Mouse (Mus musculus): ENCODE measurements around the gene Selenov. TPM values are rescaled to one million over a fixed set of nuclear protein-coding genes. Genes with fewer than 3 reads are reported as not detected.
"Not testable (repeated sequence)": the region's sequence is repeated elsewhere in the genome, so short reads cannot be mapped to it uniquely, and the experiment has no call there.

The Selenov gene
- total RNA-seq, 2 experiments from 2014 or later = not detected

DNA sequence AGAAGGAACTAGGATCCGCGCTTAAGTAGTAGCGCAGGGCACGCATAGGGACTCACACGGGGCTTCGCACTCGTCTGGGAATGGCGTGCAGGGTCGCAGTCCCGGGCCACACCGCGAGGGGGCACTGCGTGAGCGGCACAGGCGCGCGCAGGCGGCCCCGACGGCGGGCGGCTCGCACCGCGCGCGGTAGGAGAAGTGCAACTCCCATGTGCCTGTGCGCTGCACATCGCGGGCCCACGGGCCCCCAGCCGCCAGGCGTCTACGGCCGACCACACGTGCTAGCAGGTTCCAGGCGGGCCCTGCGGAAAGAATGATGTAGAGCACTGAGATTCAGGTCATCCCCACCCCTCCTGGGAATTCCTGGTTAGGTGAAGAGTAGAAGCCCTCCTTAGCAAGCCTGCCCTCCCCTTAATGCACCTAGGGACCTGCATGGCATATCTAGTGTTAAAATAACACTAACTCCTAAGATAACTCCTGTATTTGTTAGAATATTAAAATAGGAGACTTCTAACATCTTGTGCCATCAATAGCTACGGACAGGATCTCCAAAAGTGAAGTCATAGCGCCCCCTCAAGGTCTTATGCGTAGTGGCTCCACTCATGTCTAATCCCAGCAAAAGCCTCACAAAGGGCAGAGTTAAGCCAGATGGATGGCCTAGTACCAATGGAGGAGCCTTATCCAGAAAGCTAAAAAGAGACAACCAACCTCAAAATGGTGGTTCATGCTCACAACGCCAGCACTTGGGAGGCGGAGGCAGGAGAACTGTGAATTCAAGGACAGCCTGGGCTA lies 8.0 kb upstream of the Selenov start:
- DNase-seq (ENCODE audit: low spot score) = no peak
- intact Hi-C loops (cut with DNase I) = loop anchor here (2.0 to 10.0 kb wide), 3 partner anchors 87 to 244 kb away; partner anchors contain the start of gene Psmc4

DNA sequence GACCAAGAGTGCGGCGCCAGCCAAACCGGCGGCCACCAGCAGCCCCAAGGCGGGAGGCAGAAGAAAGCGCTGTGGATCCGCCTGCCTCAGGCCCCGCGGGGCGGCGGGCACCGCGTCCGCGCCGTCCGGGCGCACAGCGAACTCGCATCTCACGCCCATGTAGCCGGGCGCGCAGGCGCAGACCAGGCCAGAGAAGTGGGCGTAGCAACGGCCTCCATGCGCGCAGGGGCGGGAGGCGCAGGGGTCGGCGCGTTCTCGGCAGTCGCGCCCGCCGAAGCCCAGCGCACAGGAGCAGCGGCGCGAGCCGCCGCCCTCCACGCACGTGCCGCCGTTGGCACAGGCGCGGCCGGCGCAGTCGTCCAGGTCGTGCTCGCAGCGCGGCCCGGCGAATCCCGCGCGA lies 3.5 kb upstream of the Selenov start:
- no peak for DNase-seq (ENCODE audit: low spot score)
- intact Hi-C loops (cut with DNase I) = loop anchor here (10.0 kb wide), 1 partner anchor 240 kb away; the partner anchor contains the start of gene Psmc4

DNA sequence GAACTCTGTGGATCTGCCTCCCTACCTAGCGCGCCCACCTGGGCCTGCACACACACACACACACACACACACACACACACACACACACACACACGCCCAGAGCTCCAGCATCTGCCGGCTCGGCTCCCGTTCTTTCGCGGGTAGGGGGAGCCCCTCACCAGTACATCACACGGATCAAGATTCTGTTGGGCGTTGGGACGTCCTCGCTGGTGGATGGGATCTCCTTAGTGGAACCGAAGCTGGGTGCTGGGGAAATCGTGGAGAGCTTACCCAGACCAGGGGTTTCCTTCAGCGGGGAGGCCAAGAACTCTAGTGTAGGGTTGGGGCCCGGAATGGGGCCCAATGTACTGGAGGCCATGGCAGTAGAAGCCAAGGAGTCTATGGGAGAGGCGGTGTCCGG lies 821 bp downstream of the Selenov start:
- no peak for DNase-seq (ENCODE audit: low spot score)
- intact Hi-C loops (cut with DNase I) = loop anchor here (10.0 kb wide), 1 partner anchor 235 kb away; the partner anchor contains the start of gene Psmc4

DNA sequence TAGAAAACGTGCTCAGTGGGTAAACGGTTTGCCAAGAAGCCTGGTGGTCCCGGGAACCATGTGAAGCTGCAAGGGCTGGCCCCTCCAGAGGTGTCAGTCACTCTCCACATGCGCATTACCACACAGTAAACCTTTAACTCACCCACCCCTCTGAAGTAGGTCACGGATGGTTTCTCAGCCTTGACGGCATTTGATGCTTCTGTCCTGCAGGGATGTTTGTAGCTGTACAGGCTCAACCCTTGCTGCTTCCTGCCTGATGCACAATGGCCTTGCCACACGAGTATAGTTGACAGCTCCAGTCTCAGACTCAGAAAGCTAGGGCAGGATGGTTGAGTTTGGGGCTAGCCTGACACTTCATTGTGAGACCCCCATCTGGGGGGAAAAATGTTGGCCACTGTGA lies 10.4 kb downstream of the Selenov start:
- intact Hi-C loops (cut with DNase I) = no loop called here
- DNase-seq (ENCODE audit: low spot score) = no peak

DNA sequence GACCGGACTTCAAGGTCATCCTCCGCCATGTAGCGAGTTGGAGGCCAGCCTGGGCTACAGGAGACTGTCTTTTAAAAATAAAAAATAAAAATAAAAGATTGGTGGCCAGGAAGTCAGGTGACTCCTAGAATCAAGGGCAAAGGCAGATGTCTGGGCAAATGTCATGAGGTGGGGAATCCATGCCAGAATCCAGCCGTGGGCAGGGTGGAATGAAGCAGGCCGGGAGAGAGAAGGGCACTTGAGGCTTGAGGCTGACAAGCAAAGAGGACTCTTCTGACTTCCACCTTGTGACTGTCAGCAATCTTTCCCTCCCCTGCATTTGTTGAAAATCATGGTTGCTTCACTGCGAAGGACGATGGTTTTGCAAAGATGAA lies 12.7 kb downstream of the Selenov start:
- intact Hi-C loops (cut with DNase I) = loop anchor here (2.0 to 5.0 kb wide), 3 partner anchors 25 to 96 kb away; partner anchors contain the start of gene Dll3
- no peak for DNase-seq (ENCODE audit: low spot score)

DNA sequence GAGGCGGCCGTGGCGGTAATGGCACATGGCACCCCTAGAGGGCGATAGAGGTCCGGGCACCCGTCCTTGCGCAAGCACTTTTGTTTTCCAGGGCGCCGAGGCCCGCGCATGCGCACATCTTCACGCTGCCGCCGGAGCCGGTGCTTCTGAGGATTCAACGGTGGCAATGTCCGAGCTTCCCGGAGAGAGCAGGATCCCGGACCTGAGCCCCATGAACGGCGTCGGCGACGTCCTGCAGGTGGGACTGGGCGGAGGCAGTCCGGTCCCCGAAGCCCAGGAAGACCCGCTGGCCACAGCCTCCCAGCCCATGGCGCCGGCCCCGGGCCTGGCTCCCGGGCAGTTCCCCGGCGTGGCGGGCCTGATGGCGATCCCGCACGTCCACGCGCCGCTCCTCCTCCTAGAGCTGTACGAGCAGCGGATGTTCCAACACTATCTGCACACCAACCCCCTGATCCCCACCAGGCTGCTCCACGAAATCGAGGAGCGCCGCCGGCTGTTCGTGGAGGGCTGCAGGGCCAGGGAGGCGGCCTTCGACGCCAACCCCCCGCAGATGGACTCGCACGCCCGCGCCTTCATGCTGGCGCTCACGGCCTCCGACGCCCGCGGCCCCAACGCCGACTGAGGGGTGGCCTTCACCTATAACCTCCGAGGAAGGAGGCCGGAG lies 13.2 kb downstream of the Selenov start, which contains the start of gene Eid2b:
Eid2b (plus strand) TSS at position 125 of the 664 bp plus-strand sequence.
- peak; percentile 87 for DNase-seq (ENCODE audit: low spot score)
- intact Hi-C loops (cut with DNase I) = loop anchor here (2.0 to 5.0 kb wide), 3 partner anchors 25 to 95 kb away; partner anchors contain the start of gene Dll3

DNA sequence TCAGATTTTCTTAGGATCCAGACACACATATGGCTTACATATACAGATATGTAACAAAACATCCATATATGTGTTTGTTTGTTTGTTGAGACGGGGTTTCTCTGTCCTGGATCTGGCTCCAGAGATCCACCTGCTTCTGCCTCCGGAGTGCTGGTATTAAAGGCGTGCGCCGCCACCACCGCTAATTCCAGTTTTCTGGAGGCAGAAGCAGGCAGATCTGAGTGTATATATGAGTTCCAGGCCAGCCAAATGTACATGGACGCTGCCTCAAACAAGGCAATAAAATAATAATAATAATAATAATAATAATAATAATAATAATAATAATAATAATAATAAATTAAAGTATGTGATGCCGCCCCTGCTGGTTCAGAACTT lies 13.8 kb downstream of the Selenov start:
- DNase-seq (ENCODE audit: low spot score) = no peak
- intact Hi-C loops (cut with DNase I) = loop anchor here (5.0 kb wide), 2 partner anchors 70 to 95 kb away; no protein-coding TSS in a partner anchor

DNA sequence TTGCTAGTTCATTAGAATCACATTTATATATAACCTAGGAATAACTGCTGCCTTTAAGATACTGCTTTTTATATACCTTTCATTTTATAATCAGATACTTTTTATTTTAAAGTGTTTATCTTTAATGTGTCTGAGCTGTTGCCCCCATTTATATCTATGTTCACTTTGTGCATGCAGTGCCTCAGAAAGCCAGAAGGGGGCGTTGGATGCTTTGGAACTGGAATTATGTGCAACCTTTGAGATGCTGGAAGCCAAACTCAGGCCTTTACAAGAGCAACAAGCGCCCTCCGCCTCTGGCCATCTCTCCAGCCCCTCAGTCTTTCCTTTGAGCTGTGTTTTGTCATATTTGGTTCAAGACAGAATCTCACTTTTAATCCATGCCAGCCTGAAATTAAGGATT lies 19.2 kb downstream of the Selenov start:
- intact Hi-C loops (cut with DNase I) = no loop called here
- no peak for DNase-seq (ENCODE audit: low spot score)

DNA sequence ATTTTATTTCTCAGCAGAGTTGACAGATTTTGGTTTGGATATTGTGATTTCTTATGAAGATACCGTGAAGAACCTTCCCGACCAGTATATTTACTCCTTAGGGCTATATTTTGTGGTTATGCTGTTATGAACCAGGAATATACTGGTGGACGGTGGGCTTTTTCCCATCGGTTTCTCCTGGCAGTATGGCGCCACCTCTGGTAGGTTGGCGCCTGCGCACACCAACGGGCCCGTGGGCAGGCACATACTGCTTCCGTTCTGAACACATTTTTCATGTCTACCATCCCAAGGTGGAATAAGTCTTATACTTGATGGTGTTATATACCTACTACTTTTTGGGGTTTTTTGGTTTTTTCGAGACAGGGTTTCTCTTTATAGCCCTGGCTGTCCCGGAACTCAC lies 21.6 kb downstream of the Selenov start:
- intact Hi-C loops (cut with DNase I) = no loop called here
- DNase-seq (ENCODE audit: low spot score) = no peak

DNA sequence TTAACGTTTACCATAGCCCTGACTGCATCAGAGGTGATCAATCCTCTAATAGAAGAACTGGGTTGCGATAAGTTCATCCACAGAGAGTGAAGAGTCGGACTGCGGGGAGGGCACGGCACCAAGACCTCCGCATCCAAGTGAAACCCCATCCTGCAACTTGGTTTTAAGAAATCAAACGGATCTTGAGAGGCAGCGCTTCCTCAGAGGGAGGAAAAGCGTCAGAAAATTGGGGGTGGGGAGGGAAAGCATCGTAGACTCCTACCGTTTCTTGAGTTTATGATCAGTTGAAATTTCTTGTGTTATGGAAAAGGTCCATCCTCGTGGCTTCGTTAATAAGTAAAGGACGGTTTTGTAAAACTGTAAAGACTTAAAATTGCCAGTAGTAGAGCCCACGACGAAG lies 22.4 kb downstream of the Selenov start:
- intact Hi-C loops (cut with DNase I) = no loop called here
- DNase-seq (ENCODE audit: low spot score) = no peak

DNA sequence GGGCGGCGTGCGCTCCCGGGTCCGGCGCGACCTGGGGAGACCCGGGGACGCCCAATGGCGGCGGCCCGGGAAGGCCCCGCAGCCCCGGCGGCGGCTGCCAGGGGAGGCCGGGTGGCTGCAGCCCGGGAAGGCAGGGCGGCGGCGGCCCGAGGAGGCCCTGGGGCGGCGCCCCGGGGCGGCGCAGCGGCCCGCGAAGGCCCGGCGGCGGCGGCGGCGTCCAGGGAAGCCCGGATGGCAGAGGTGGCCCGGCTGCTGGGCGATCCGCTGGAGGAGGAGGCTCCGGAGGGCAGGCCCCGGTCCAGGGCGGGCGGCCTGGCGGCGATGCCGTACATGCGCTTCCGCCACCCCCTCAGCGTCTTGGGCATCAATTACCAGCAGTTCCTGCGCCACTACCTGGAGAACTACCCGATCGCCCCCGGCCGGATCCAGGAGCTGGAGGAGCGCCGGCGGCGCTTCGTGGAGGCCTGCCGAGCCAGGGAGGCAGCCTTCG lies 22.9 kb downstream of the Selenov start:
- intact Hi-C loops (cut with DNase I) = no loop called here
- DNase-seq (ENCODE audit: low spot score) = peak; percentile 29

DNA sequence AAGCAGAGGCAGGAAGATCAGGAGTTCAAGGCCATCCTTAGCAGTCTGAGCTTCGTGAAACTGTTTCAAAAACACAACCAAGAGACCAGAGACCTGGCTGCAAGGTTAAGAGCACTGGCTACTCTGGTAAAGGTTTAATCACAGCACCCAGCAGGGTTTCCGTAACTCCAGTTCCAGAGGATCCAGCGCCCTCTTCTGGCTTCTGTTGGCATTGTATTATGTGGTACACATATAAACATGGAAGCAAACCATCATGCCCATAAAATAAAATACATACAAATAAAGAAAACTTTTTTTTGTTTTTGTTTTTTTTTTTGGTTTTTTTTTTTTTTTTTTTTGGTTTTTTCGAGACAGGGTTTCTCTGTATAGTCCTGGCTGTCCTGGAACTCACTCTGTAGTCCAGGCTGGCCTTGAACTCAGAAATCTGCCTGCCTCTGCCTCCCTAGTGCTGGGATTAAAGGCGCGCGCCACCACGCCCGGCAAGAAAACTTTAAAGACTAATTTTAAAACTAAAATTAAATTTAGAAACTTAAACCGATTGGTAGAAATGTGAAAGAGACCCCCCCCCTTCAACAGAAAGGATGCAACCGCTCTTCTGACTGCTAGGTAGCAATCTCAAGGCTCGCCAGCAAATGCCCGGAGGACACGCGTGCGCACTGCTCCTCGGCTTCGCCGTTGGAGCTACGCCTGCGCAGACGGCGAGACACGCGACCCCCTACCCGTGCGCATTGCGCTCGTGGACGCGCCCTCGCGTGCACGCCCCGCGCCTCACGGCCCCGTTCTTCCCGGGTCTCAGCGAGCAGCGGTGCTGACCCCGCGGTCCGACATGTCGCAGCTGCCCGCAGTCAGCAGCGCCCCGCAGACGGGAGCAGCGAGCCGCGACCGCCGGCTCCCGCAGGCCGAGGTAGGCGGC lies 23.6 kb downstream of the Selenov start, which contains the start of gene Eid2:
Eid2 (plus strand) TSS at position 753 of the 913 bp plus-strand sequence.
- intact Hi-C loops (cut with DNase I) = no loop called here
- peak; percentile 58 for DNase-seq (ENCODE audit: low spot score)

DNA sequence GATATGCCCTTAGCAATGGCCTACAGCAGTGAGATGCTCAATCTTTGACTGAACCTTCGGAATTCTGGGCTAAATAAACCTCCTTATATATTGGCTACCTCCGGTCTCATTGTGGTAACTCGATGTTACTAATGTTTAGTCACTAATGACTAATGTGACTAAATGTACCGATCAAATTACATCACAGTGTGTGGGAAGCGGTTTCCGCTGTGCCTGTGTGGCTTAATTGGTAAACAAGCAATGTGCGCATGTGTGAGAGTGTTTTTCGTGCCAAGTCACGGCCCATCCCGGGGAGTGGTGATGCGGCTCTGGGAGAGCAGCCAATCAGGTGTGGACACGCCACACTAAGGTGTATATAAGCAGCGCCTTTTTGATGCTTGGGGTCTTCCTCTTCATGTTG lies 25.6 kb downstream of the Selenov start:
- intact Hi-C loops (cut with DNase I) = no loop called here
- no peak for DNase-seq (ENCODE audit: low spot score)

DNA sequence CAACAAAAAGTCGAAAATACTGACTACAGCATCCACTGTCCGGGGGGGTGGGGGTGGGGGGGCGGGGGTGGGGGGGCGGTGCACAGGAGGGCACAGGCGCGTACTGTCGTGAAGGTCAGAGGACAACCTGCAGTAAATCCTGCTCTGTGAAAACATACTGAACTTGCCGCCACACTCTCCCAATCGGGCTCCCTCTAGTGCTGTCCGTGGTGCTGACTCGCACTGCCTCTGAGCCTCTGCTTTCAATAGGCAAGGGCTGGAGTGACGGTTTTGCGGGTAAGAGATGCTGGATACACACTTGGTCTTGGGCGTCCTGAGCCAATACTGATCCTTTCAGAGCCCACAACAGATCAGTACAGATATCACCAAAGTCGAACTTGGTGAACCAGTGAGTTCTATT lies 27.2 kb downstream of the Selenov start:
- DNase-seq (ENCODE audit: low spot score) = no peak
- intact Hi-C loops (cut with DNase I) = no loop called here

DNA sequence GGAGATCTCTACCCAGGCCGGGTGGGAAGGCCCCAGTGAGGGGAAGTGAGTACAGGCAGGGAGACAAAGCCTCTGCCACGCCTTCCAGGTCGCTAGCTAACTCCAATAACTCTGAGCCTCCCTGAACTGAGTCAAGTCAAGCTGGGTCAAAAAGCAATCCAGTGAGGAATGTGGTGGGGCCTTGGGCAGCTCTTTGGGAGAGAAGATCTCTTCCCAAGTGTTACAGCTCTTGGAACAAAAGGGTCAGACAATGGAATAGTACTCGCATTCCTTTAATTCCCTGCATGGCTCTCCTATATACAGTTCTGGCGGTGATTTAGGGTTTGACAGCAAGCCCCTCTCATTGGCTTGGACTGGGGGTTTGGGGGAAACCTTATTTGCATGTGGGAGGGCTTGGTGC lies 28.1 kb downstream of the Selenov start:
- intact Hi-C loops (cut with DNase I) = no loop called here

DNA sequence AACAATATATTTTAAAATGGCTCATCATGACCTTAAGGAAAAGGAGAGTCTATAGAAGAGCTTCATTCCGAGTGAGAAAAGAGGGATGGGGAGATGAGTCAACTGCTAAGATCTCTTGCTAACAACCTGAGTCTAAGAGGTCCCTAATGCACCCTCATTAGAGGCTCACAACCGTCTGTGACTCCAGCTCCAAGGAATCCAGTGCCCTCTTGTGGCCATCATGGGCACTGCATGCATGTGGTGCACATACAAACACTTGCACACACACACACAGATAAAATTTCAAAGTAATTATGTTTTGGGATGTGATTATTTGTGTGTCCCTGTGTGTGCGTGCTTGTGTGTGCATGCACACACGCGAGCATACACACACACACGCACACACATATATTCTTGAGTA lies 35.5 kb downstream of the Selenov start:
- no peak for DNase-seq (ENCODE audit: low spot score)
- intact Hi-C loops (cut with DNase I) = no loop called here

More for the DNA sequence above, 28.1 kb downstream of the Selenov start:
- no peak for DNase-seq (ENCODE audit: low spot score)

DNA sequence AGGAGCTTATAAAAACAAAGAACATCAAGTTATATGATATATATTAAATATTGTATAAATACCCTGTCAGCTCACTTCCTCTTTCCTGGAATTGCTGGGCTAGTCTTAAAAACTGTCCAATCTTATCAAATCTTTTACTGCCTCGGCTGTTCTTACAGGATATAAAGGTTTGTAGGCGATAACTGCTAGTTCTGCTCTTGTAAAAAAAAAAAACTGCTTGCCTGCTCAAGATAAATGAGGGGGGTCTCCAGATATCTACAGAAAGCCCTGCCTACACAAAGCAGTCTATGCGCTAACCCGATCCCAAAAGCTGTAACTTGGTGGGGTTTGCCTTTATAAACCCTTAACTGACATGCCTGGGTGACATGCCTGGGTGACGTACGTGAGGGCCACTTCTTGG lies 36.4 kb downstream of the Selenov start:
- DNase-seq (ENCODE audit: low spot score) = no peak
- intact Hi-C loops (cut with DNase I) = no loop called here

DNA sequence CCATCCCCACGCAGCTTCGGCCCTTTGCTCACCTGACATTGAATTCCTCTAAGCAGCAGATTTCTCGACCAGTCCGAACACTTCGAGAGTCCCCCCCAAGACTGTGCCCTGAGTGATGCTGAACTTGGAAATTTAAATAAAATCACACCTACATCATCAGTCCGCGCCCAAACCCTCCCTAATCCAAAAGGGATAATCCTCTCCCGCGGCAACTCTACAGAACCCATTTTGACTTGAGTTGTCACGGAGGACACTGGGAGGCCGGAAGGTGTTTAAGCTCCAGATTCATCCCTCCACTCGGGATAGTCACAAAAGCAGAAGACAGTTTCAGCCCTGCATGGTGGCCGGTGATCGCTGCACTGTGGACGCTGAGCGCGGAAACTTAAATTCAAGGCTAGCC lies 39.0 kb downstream of the Selenov start:
- DNase-seq (ENCODE audit: low spot score) = no peak
- intact Hi-C loops (cut with DNase I) = no loop called here

DNA sequence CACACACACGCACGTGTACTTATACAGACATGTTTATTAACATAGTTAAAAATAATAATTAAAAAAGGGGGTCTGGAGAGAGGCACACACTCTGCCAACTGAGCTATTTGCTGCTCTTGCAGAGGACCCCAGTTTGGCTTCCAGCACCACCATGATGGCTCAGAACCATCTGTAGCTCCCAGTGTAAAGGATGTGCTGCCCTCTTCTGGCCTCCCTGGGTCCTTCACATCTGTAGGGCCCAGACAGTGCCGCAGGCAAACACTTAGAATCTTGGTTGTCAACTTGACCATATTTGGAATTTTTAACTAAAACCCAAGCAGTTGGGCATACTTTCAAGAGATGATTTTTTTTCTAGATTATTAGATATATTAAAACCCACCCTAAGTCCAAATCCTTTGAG lies 42.0 kb downstream of the Selenov start:
- no peak for DNase-seq (ENCODE audit: low spot score)
- intact Hi-C loops (cut with DNase I) = no loop called here

DNA sequence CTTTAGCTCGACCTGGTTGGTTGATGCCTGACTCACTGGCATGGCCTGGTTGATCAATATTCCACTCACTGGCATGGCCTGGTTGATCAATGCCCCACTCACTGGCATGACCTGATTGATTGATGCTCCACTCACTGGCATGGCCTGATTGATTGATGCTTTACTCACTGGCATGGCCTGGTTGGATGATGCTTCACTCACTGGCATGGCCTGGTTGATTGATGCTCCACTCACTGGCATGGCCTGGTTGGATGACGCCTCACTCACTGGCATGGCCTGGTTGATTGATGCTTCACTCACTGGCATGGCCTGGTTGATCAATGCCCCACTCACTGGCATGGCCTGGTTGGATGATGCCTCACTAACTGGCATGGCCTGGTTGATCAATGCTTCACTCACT lies 47.0 kb downstream of the Selenov start:
- intact Hi-C loops (cut with DNase I); DNase-seq (ENCODE audit: low spot score): not testable (repeated sequence)
